Mouse (Mus musculus): ENCODE measurements at regions not wholly inside any gene's neighbourhood (a gene's known extent, or its start where the extent isn't known, plus 50 kb on each side); places are given as distances from the start of the nearest gene placed in this dataset.

GRCm38 (mm10) chr2:74977828-74978227, 152.2 kb downstream of the Mtx2 start:
- DNase-seq (ENCODE audit: low read depth) = no peak

GRCm38 (mm10) chr2:74981856-74982255, 156.3 kb downstream of the Mtx2 start:
- no peak for DNase-seq (ENCODE audit: low read depth)

DNA sequence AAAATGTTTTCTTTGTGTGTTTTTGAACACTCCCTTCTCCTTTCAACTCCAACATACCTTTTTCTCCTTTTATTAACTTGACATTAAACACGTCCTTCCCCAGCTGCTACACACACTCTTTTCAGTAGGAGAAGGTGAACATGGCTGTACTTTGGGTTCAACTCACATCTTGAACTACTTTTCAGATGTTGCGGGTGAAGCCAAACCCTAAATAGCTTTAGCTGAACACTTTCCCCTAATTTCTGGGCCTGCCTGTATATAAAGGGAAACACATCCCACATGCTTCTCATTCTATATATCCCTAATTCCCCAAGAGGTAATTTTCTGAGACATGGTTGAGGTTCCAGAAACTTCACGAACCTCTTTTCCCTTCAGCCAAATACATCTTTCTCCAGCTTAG, 168.2 kb downstream of the Mtx2 start:
- DNase-seq (ENCODE audit: low read depth) = no peak

DNA sequence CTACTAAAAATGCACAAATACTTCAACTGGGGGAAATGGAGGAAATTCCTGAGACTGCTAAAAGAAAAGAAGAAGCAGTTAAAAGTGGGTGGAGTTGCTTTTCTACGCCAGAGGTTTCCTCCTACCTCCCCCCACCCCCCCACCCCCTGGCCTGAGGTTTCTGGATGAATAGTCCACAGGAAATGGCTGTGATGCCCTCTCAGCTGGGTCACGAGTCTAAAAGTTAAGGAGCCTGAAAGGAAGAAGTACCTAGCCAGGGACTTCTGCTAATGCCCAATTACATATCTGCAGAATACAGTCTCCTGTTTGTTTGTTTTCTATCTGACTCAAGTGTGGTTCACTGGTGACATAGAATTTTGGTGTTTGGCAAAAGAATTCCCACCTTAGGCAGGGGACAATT, 169.4 kb downstream of the Mtx2 start:
- no peak for DNase-seq (ENCODE audit: low read depth)

GRCm38 (mm10) chr2:74997736-74998135, 172.1 kb downstream of the Mtx2 start:
- DNase-seq (ENCODE audit: low read depth) = no peak

GRCm38 (mm10) chr2:75000368-75000796, 174.8 kb downstream of the Mtx2 start:
- DNase-seq (ENCODE audit: low read depth) = no peak

DNA sequence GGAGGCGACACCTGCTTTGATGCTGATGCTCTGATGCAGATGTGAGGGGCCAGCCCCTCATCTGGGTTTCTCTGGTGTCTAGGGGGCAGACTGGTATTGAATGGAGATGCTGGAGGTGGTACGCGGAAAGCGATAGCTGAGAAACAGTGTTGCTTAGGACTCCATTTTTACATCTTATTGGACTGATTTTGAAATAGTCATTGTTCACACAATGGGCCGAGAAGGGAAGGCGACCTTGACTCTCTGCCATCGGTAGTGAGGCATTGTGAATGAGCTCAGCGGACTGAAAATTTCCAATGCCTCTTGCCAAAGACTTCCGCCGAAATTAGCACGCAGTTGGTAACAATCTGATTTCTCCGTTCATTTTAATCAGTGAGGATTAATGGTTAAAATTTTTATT, 177.0 kb downstream of the Mtx2 start:
- no peak for DNase-seq (ENCODE audit: low read depth)

- DNase-seq (ENCODE audit: low read depth) = no peak
These were observed 182.5 kb downstream of the Mtx2 start for GRCm38 (mm10) chr2:75008116-75008515.

DNA sequence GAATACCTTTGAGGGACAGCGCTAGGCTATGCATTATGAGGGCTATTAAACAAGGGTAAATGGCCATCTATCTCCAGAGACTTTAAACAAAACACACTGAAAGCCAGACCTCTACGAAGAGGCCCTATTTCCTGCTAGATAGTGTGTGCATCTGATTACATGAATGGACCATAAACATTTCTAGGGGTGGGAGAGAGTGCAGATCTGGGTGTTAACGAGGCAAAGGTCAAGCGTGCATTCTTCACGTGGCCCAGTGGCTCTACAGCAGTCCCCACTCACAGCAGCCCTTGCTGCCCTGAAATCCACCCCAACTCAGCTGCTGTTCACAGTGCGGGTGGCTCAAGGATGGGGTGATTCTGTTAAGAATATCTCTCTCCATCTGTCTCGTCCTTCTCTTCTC, 185.0 kb downstream of the Mtx2 start:
- no peak for DNase-seq (ENCODE audit: low read depth)

- DNase-seq (ENCODE audit: low read depth) = no peak
These were observed 186.4 kb downstream of the Mtx2 start for GRCm38 (mm10) chr2:75012046-75012445.

GRCm38 (mm10) chr2:75014994-75015728, 189.6 kb downstream of the Mtx2 start:
- no peak for DNase-seq (ENCODE audit: low read depth)

- no peak for DNase-seq (ENCODE audit: low read depth)
These were observed 193.9 kb downstream of the Mtx2 start for GRCm38 (mm10) chr2:75019459-75019858.

GRCm38 (mm10) chr2:75021639-75022038, 196.0 kb downstream of the Mtx2 start:
- DNase-seq (ENCODE audit: low read depth) = no peak

- no peak for DNase-seq (ENCODE audit: low read depth)
These were observed 202.5 kb downstream of the Mtx2 start for GRCm38 (mm10) chr2:75028151-75028550.

DNA sequence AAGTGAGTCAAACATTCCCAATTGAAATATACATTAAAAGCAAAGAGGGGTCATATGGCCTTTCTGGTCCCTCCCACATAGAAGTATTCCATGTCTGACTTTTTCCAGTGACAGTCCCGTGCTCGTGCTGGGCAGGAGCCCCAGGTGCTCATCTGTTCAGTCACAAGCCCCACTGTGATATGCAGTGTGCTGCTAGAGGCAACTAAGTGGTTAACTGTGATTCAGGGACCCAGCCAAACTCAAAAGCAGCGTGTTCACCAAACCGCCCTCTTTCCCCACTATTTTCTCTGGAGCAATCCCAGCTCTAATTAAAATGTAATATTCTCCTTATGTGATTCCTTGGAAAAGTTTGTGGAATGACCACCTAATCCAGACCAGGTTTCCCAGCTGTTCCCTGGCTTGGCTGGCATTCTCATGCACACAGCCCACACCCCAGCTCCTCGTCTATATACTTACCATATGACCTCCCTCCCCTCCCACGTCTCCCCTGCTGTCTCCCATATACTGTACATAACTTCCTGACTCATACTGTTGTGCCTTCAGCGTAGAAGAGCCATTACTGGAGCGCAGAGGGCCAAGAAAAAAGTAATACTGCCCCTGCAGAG, 203.6 kb downstream of the Mtx2 start:
- no peak for DNase-seq (ENCODE audit: low read depth)

DNA sequence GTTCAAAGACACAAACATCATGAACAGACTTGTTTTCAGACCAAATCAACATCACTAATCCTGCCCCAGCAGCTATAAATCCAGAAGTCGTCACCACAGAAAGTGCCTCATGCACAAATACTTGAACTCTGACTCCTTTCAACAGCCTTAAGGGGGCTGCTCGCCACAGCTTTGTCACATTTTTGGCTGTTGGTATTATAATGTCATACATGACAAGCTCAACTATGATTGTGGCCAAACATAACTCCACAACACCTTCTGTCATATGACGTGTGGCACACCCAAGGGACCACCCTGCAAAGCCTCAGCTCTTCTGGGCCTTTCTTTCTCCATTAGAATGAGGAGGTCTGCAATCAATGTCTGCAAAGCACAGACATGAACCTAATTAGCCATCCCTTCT, 209.1 kb downstream of the Mtx2 start:
- DNase-seq (ENCODE audit: low read depth) = no peak

DNA sequence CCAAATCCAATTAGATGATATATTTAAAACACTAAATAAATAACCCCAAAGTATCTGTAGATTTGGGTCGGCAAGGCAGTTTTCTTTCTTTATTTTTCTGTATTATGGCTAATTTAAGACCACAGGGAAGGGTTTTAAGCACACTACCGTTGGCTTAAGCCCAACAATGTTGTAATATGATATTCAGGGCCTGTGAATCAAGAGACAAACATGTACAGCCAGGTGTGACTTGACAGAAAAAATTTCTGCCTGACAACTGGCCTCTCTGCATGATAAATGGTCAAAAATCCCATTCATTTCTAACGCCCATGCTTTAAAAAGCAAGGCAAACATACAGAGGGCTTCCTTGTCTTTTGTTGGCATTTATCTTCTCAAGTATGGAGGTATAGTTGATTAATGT, 213.5 kb downstream of the Mtx2 start:
- DNase-seq (ENCODE audit: low read depth) = no peak

GRCm38 (mm10) chr2:75046892-75047291, 221.3 kb downstream of the Mtx2 start:
- no peak for DNase-seq (ENCODE audit: low read depth)

DNA sequence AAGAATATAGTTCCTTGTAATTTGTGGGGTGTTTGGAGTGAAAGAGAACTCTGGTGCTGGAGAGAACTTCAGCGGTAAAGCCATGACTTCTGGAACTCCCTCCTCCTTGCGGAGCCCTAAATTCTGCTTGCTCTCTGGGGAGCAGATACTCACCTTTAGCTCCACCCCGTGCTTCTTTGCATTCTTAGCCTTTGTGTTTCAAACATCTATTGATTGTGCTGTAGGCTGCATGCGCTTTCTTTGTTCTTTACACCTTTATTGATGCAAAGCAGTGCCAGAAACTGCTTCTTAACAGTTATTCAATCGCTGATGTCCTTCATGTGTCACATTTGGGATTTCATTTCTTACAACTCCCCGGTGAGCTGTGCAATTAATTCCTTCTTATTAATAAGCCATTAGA, 222.5 kb downstream of the Mtx2 start:
- no peak for DNase-seq (ENCODE audit: low read depth)

GRCm38 (mm10) chr2:75054474-75055186, 229.0 kb downstream of the Mtx2 start:
- no peak for DNase-seq (ENCODE audit: low read depth)

DNA sequence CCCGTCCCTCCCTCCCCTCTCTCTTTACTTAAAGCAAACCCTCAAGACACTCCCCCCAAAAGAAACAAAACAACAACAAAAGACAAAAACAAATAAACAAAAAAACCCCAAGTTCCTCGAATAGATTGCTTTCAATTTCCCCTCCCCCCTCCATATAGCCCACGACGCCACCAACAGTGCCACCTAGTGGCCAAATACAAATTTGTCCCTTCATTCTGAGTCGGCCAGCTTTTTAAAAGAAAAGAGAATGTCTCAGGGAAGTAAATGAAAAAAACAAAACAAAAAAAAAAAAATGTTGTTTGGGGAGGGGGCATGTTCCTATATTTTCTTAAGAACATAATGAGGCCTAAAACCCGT, 229.6 kb downstream of the Mtx2 start:
- peak; percentile 34 for DNase-seq (ENCODE audit: low read depth)

DNA sequence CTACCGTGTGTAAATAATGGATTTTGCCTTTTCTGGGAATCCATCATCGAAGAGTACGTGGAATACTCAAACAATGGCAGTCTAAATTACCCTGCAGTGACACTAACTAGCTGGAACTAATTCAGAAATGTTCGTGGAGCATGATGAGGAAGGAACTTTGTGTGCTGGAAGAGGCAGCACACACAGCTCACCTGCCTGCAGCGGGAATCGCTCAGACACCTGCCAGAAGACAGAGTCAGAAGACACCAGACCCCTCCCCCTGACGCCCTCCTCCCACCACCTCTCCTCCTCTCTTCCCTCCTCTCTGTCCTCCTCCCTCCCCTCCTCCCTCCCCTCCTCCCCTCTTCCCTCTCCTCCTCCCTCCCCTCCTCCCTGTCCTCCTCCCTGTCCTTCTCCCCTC, 235.4 kb downstream of the Mtx2 start:
- no peak for DNase-seq (ENCODE audit: low read depth)

- no peak for DNase-seq (ENCODE audit: low read depth)
These were observed 236.0 kb downstream of the Mtx2 start for GRCm38 (mm10) chr2:75061456-75062188.
